Mouse (Mus musculus) testis, adult 2 months (tissue): ENCODE measurements around the gene Prcd. TPM values are rescaled to one million over a fixed set of nuclear protein-coding genes. Genes with fewer than 3 reads are reported as not detected.

ENCODE experiments used
- H3K27ac ChIP-seq: fragments of 200-500 bp; 2 replicates; pipeline ENCODE4 v1.5.1; 2012; ENCODE audit warnings: low read depth, low read length; ENCODE audit not compliant: control insufficient read depth, insufficient read depth
- H3K27me3 ChIP-seq: fragments of 200-500 bp; 2 replicates; pipeline ENCODE4 v1.6.1; 2012; ENCODE audit warnings: mild to moderate bottlenecking, low read length, moderate library complexity; ENCODE audit not compliant: control insufficient read depth, insufficient read depth
- H3K36me3 ChIP-seq: fragments of 200-500 bp; 2 replicates; pipeline ENCODE4 v1.6.1; 2012; ENCODE audit warnings: mild to moderate bottlenecking, low read length; ENCODE audit not compliant: control insufficient read depth, insufficient read depth
- H3K4me1 ChIP-seq: fragments of 200-500 bp; 2 replicates; pipeline ENCODE4 v1.6.1; 2012; ENCODE audit warnings: low read length; ENCODE audit not compliant: control insufficient read depth, insufficient read depth
- H3K4me3 ChIP-seq: fragments of 200-500 bp; 2 replicates; pipeline ENCODE4 v1.5.1; 2012; ENCODE audit warnings: low read depth, mild to moderate bottlenecking, low read length, moderate library complexity, mixed read lengths; ENCODE audit not compliant: control insufficient read depth
- CTCF ChIP-seq: fragments of 200-500 bp; IDR thresholded peaks from 2 replicates; pipeline ENCODE4 v1.5.1; 2012; ENCODE audit warnings: low read depth, mild to moderate bottlenecking, inconsistent platforms, low read length, moderate library complexity; ENCODE audit not compliant: control insufficient read depth, insufficient read depth, insufficient replicate concordance
- POLR2A ChIP-seq: fragments of 200-500 bp; IDR thresholded peaks from 2 replicates; pipeline ENCODE4 v1.6.1; 2012; ENCODE audit warnings: low read depth, mild to moderate bottlenecking, inconsistent platforms, low read length, moderate library complexity; ENCODE audit not compliant: control insufficient read depth
- polyA plus RNA-seq: library from polyadenylated mRNA; depleted of rRNA; stranded (reverse); fragments of >200 nt; gene quantifications from 2 replicates; pipeline ENCODE4 v1.2.3, GENCODE M21; 2012

Gene Prcd
- polyA plus RNA-seq, 1 experiment = 7.8 TPM

GRCm38 (mm10) chr11:116680321-116681091 is 27.2 kb downstream of the Prcd start:
- Histone ChIP-seq H3K4me3 (peak overlapping the region; percentile 91), H3K27me3 (no peaks in the 10 kb centered on the region), H3K27ac (peak overlapping the region; percentile 9; the same call in 1 of the 2 replicates), H3K36me3 (no peaks in the 10 kb centered on the region), H3K4me1 (peaks cover 3% of the 10 kb centered on the region; the same call in 1 of the 2 replicates)
- peak; percentile 53; the same call in 1 of the 2 replicates for TF ChIP-seq POLR2A
- TF ChIP-seq CTCF = no peak

- TF ChIP-seq POLR2A = no peak
- no peak for TF ChIP-seq CTCF
- H3K4me1 ChIP-seq = peaks cover 3% of the 10 kb centered on the region; the same call in 1 of the 2 replicates
- H3K36me3 ChIP-seq = no peaks in the 10 kb centered on the region
- no peaks in the 10 kb centered on the region for H3K27me3 ChIP-seq
- H3K27ac ChIP-seq = peak overlapping the region; percentile 9
- peak overlapping the region; percentile 91 for H3K4me3 ChIP-seq
Observed at GRCm38 (mm10) chr11:116681147-116681546, 27.8 kb downstream of the Prcd start.

DNA sequence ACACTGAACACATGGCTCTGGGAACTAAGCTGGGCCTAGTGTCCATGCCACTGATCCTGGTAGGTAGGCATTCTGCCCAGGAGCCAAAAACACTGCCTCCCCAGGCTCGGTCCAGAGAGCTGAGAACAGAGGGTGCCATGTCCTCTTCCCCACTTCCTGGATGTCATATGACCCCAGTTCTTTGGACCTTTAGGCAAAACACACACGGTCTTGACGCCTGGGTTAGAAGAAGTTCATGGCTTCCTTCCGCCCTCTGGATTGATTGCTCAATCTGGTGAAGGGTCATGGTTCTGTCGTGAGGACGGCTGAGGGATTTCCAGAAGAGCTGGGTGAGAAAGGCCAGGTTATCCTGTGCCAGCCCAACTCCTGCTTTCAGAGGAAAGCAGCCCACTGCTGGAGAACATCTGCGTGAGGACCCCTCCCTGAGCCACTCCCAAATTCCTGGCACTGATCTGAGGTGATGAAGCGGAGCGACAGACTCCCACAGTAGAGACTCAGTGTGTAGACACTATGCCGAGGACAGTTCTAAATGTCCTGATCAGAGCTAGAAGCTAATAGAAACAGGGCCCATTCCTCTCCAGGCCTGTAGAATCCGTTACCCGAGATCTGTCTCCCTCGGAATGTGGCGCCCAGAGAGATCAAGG is 29.3 kb downstream of the Prcd start:
- no peaks in the 10 kb centered on the region for H3K27me3 ChIP-seq
- H3K36me3 ChIP-seq = no peaks in the 10 kb centered on the region

GRCm38 (mm10) chr11:116683777-116684176 is 30.4 kb downstream of the Prcd start:
- Histone ChIP-seq H3K4me3 (no peak overlapping the region), H3K27ac (no peak overlapping the region), H3K4me1 (peaks cover 3% of the 10 kb centered on the region; the same call in 1 of the 2 replicates), H3K36me3 (no peaks in the 10 kb centered on the region), H3K27me3 (no peaks in the 10 kb centered on the region)
- TF ChIP-seq POLR2A (no peak), CTCF (no peak)

More for the DNA sequence above, 29.3 kb downstream of the Prcd start:
- peak overlapping the region; percentile 12; the same call in 1 of the 2 replicates for H3K27ac ChIP-seq
- no peak for TF ChIP-seq POLR2A
- TF ChIP-seq CTCF = no peak
- H3K4me3 ChIP-seq = peak overlapping the region; percentile 91
- H3K4me1 ChIP-seq = peaks cover 3% of the 10 kb centered on the region; the same call in 1 of the 2 replicates

GRCm38 (mm10) chr11:116685729-116686128 is 32.4 kb downstream of the Prcd start:
- Histone ChIP-seq H3K4me1 (peaks cover 3% of the 10 kb centered on the region; the same call in 1 of the 2 replicates), H3K27me3 (no peaks in the 10 kb centered on the region), H3K36me3 (no peaks in the 10 kb centered on the region), H3K27ac (no peak overlapping the region), H3K4me3 (no peak overlapping the region)
- TF ChIP-seq POLR2A = no peak
- no peak for TF ChIP-seq CTCF

GRCm38 (mm10) chr11:116687897-116688296 is 34.6 kb downstream of the Prcd start:
- Histone ChIP-seq H3K4me1 (peaks cover 2% of the 10 kb centered on the region; the same call in 1 of the 2 replicates), H3K36me3 (no peaks in the 10 kb centered on the region), H3K27me3 (no peaks in the 10 kb centered on the region), H3K27ac (no peak overlapping the region), H3K4me3 (no peak overlapping the region)
- no peak for TF ChIP-seq POLR2A
- TF ChIP-seq CTCF = no peak

- Histone ChIP-seq H3K27me3 (no peaks in the 10 kb centered on the region), H3K36me3 (no peaks in the 10 kb centered on the region), H3K27ac (no peak overlapping the region), H3K4me3 (no peak overlapping the region), H3K4me1 (peaks cover 3% of the 10 kb centered on the region)
- TF ChIP-seq CTCF = no peak
- TF ChIP-seq POLR2A = no peak
Observed at GRCm38 (mm10) chr11:116689622-116690021, 36.3 kb downstream of the Prcd start.
